Mouse (Mus musculus): ENCODE measurements around the gene Snx14. TPM values are rescaled to one million over a fixed set of nuclear protein-coding genes. Genes with fewer than 3 reads are reported as not detected.

Snx14 gene
- polyA plus RNA-seq, 1 experiment from 2014 or later = 35.5 TPM

DNA sequence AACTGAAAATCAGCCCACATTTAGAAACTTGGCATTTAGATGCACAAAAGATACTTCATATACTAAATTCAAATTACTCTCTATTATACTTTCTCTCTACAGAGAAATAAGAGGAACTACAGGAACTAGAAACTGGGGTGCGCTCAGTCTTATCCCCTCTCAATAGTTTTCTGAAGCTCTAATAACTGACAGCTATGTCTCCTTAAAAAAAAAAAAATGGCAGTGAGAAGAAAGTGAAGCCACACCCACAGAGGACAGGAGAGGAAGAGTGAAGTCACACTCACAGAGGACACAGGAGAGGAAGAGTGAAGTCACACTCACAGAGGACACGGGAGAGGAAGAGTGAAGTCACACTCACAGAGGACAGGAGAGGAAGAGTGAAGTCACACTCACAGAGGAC lies 14.4 kb downstream of the Snx14 start:
- WGBS (ENCODE audit: missing documents) = 72% methylated on average over 2 of the region's 2 CpGs
- H3K4me3 ChIP-seq (ENCODE audit: inconsistent target) = no peak overlapping the region
- peaks cover 4% of the 10 kb centered on the region; the same call in 1 of the 2 replicates for H3K79me2 ChIP-seq (ENCODE audit: inconsistent target)
- H3K36me3 ChIP-seq (ENCODE audit: inconsistent target) = 0 out of 2 replicates have a peak, but pooled peaks cover 9% of the 10 kb centered on the region
- H3K27ac ChIP-seq = no peak overlapping the region

DNA sequence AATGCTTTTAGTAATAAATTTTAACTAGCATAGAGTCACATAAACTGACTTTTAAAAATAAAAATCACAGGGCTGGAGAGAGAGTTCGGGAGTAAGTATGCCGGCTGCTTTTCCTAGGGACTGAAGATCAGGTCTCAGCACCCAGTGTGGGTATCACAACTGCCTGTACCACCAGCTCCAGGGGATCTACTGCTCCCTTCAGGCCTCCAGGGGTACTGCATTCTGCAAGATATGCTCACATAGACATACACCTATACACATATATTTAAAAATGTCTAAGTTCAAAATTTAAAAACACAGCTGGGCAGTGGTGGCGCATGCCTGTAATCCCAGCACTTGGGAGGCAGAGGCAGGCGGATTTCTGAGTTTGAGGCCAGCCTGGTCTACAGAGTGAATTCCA lies 16.3 kb downstream of the Snx14 start:
- Histone ChIP-seq H3K36me3 (ENCODE audit: inconsistent target) (peaks cover 18% of the 10 kb centered on the region), H3K4me3 (ENCODE audit: inconsistent target) (no peak overlapping the region), H3K79me2 (ENCODE audit: inconsistent target) (no peaks in the 10 kb centered on the region), H3K27ac (no peak overlapping the region)
- WGBS (ENCODE audit: missing documents) = 93% methylated on average over 4 of the region's 4 CpGs

DNA sequence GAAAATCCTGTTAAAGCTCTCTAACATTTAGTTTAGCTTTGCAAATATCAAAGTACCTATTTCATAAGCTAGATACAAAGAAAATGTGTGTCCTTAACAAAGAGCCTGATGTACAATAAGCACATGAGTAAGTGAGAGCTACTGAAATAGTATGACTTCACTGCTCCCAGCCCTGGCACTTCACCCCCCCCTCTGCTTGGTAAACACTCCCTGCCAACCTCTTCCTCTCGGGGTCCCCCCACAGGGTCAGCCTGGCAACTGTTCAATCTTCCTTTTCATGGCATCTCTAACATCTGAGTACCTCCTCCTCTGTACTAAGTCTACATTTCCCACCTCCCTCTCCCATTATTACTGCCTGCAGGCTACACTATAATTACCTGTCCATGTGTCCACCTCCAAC lies 22.0 kb downstream of the Snx14 start:
- no peak overlapping the region for H3K4me3 ChIP-seq (ENCODE audit: inconsistent target)
- H3K27ac ChIP-seq = no peak overlapping the region
- 60% methylated on average over 1 of the region's 1 CpGs for WGBS (ENCODE audit: missing documents)
- H3K36me3 ChIP-seq (ENCODE audit: inconsistent target) = peaks cover 18% of the 10 kb centered on the region
- H3K79me2 ChIP-seq (ENCODE audit: inconsistent target) = no peaks in the 10 kb centered on the region

DNA sequence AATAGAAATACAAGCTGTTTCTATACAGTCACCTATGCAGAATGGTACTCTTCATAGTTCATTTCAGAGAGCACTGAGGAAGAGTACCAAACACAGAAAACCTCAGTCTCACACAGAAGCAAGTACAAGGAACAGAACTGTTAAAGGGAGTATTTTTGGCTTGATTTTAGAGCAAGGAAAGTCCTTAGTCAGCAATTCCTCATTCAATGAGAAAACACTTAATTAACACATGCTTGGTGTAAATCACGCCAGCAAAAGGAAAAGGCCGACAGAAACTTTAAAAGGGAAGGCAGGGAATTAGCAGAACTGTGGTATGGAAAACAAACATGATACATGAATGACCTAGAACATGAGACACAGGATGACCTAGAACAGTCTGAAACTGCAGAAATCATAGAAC lies 28.8 kb downstream of the Snx14 start:
- Histone ChIP-seq H3K27ac (no peak overlapping the region), H3K4me3 (ENCODE audit: inconsistent target) (no peak overlapping the region), H3K36me3 (ENCODE audit: inconsistent target) (no peaks in the 10 kb centered on the region), H3K79me2 (ENCODE audit: inconsistent target) (no peaks in the 10 kb centered on the region)
- WGBS (ENCODE audit: missing documents) = 96% methylated on average over 2 of the region's 2 CpGs

DNA sequence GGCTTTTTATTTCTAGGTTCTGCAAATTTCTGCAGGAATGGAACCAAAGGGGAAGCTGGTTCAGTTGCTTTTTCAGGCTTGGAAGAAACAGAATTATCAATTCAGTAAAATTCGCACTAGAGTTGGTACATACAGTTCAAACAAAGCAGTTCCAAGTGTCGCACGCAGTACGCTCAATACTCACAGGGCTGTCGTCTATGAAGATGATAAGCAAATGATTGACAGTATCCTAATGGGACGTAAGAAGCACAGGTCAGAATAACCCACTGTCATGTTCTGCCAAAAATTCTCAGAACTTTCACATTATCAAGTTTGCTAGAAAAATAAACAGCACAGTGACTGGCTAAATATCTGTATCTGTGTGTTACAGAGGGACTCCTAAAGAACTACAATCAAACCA lies 34.2 kb downstream of the Snx14 start:
- 83% methylated on average over 6 of the region's 6 CpGs for WGBS (ENCODE audit: missing documents)
- 0 out of 2 replicates have a peak, but pooled peaks cover 8% of the 10 kb centered on the region for H3K36me3 ChIP-seq (ENCODE audit: inconsistent target)
- H3K4me3 ChIP-seq (ENCODE audit: inconsistent target) = no peak overlapping the region
- no peak overlapping the region for H3K27ac ChIP-seq
- no peaks in the 10 kb centered on the region for H3K79me2 ChIP-seq (ENCODE audit: inconsistent target)

DNA sequence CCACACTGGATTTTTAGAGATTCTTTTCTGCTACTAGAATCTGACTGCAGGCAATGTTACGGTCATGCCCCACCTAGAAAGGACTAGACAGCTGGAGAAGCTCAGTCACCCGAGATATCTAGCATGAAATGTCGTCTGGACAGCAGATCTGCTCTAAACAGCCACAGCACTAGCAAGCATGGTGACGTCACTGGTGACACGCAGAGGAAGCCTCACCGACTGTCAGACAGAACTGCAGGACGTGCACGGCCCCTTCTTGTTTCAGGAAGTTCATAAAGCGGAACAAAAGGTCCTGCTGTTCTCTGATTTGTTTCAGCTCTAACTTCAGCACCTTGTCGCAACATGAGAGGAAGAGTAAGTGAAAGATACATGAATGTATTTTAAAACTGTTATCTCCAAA lies 34.7 kb downstream of the Snx14 start:
- no peak overlapping the region for H3K27ac ChIP-seq
- no peaks in the 10 kb centered on the region for H3K79me2 ChIP-seq (ENCODE audit: inconsistent target)
- 0 out of 2 replicates have a peak, but pooled peaks cover 8% of the 10 kb centered on the region for H3K36me3 ChIP-seq (ENCODE audit: inconsistent target)
- H3K4me3 ChIP-seq (ENCODE audit: inconsistent target) = no peak overlapping the region
- WGBS (ENCODE audit: missing documents) = 28% methylated on average over 10 of the region's 10 CpGs

DNA sequence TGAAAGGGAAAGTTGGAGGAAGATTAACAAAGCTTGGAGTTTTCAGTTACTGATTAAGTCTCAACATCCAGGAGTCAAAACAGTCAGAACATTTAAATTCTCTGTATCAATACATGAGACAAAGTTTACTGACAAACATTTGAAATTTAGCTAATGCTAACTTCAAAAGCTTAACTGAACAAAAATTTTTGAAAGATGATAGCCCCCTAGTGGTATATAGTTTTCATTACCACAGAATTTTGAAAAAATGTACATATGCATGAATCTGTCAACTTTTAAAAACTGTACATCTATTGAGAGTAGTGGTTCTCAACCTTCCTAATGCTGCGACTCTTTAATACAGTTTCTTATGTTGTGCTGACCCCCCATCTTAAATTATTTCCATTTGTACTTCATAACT lies 40.3 kb downstream of the Snx14 start:
- 0 out of 2 replicates have a peak, but pooled peaks cover 14% of the 10 kb centered on the region for H3K36me3 ChIP-seq (ENCODE audit: inconsistent target)
- WGBS (ENCODE audit: missing documents) = 70% methylated on average over 1 of the region's 1 CpGs
- no peaks in the 10 kb centered on the region for H3K79me2 ChIP-seq (ENCODE audit: inconsistent target)
- H3K27ac ChIP-seq = no peak overlapping the region
- H3K4me3 ChIP-seq (ENCODE audit: inconsistent target) = no peak overlapping the region

DNA sequence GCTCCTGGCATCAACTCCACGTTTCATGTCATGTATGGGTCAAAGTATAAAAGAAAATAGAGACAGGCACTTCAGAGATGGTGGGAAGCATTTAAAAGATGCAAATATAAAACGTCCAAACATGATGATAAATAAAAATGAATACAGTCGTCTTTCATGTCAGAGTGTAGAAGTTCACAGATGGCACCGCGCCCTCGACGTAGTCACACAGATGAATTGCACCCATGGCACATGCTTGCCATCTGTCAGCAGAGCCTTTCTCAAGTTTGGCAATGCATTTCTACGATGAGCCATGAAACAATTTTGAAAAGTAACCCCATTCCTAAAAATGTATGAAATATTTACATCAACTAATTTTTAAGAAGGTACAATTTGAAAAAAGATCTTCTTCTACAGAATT lies 43.9 kb downstream of the Snx14 start:
- H3K79me2 ChIP-seq (ENCODE audit: inconsistent target) = no peaks in the 10 kb centered on the region
- H3K36me3 ChIP-seq (ENCODE audit: inconsistent target) = 0 out of 2 replicates have a peak, but pooled peaks cover 16% of the 10 kb centered on the region
- WGBS (ENCODE audit: missing documents) = 95% methylated on average over 7 of the region's 8 CpGs
- no peak overlapping the region for H3K4me3 ChIP-seq (ENCODE audit: inconsistent target)
- no peak overlapping the region for H3K27ac ChIP-seq

DNA sequence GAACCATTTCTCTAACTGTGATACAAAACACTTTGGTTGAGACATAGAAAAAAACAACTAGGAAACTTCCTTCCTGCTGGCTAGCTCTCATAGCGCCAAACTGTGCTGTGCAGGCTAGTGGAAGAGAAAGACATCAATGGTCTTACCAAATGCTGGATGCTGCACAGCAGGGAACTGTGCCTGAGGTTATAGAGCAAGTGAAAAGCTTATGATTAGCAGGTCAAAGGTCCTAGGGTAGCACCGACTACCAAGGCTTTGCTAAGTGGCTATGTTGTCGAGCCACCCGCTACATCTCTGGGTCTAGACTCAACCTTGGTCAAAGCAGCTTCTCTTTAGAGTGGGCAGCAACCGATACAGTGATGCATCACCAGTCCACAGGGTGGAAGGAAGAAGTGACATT lies 49.9 kb downstream of the Snx14 start:
- Histone ChIP-seq H3K79me2 (ENCODE audit: inconsistent target) (no peaks in the 10 kb centered on the region), H3K27ac (no peak overlapping the region), H3K36me3 (ENCODE audit: inconsistent target) (peaks cover 40% of the 10 kb centered on the region), H3K4me3 (ENCODE audit: inconsistent target) (no peak overlapping the region)
- WGBS (ENCODE audit: missing documents) = 87% methylated on average over 5 of the region's 5 CpGs

DNA sequence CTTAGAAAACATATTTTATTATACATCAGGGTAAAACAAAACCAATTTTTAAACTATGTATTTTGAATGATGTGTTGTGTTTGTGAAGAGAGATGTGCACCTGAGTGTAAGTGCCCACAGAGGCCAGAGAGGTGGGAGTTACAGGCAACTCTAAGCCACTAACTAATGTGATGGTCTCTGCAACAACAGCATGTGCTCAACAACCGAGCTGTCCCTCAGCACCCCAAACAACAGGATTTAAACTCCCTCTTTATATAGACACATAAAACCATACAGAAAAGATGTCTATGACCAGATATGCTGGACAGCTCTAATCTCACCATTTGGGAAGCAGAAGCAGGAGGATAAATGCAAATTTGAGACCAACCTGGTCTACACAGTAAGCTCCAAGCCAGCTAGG lies 58.2 kb downstream of the Snx14 start:
- peaks cover 31% of the 10 kb centered on the region for H3K36me3 ChIP-seq (ENCODE audit: inconsistent target)

DNA sequence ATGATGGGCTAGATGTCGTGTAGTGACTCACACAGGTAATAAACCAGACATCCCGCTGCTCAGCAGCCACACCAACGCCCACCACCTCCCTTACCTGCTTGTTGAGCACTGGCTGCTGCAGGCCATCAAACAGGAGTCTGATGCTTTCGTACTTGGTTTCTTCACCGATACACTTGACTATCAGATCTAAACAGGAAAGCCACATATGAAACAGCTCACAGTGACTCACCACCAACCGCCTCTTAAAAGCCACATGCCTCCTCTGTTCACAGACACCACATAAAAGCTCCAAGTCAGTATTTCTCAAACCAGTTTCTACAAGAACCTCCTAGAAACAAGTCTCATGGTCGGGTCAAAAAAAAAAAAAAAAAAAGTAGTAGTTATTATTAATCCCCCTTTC lies 58.7 kb downstream of the Snx14 start:
- peaks cover 26% of the 10 kb centered on the region for H3K36me3 ChIP-seq (ENCODE audit: inconsistent target)
- H3K4me3 ChIP-seq (ENCODE audit: inconsistent target) = no peak overlapping the region
- no peaks in the 10 kb centered on the region for H3K79me2 ChIP-seq (ENCODE audit: inconsistent target)
- WGBS (ENCODE audit: missing documents) = 9% methylated on average over 7 of the region's 7 CpGs
- H3K27ac ChIP-seq = no peak overlapping the region

More for the DNA sequence above, 58.2 kb downstream of the Snx14 start:
- Histone ChIP-seq H3K27ac (no peak overlapping the region), H3K79me2 (ENCODE audit: inconsistent target) (no peaks in the 10 kb centered on the region), H3K4me3 (ENCODE audit: inconsistent target) (no peak overlapping the region)
- WGBS (ENCODE audit: missing documents) = 67% methylated on average over 1 of the region's 1 CpGs

DNA sequence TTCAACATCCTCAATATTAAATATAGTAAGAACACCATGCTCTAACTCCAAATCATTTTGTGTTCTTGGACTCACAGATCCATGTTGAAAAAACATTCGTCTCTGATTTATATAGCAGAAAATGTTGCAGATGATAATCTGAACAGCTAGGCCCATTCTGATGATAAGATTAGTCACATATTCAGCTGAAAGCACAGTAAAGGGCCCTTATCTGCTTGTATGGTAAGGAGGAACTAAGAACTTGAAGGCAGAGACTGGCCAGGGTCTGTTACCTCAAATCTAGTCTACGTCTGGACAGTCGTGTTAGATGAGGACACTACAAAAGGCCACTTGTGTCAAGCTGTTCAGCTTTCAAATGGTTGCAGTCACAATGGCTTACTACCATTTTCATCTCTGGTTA lies 59.7 kb downstream of the Snx14 start:
- WGBS (ENCODE audit: missing documents) = 44% methylated on average over 3 of the region's 3 CpGs
- Histone ChIP-seq H3K4me3 (ENCODE audit: inconsistent target) (no peak overlapping the region), H3K36me3 (ENCODE audit: inconsistent target) (peaks cover 23% of the 10 kb centered on the region), H3K27ac (no peak overlapping the region), H3K79me2 (ENCODE audit: inconsistent target) (no peaks in the 10 kb centered on the region)

DNA sequence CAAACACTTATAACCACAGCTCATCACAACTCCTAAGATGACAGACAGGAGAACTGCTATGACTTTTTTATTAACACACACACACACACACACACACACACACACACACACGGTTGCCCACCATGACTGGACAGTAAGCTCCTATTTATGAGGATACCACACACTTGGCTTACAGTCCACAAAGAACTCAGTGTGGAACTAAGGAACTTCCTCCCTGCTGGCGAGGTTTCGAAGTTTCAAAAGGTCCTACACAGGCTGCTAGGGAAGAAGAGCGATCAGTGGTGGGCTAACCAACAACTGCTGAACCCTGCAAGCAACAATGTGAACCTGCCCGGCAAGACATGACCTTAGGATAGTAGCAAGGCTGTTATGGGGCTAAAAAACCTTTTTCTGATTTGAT lies 61.3 kb downstream of the Snx14 start:
- H3K79me2 ChIP-seq (ENCODE audit: inconsistent target) = no peaks in the 10 kb centered on the region

DNA sequence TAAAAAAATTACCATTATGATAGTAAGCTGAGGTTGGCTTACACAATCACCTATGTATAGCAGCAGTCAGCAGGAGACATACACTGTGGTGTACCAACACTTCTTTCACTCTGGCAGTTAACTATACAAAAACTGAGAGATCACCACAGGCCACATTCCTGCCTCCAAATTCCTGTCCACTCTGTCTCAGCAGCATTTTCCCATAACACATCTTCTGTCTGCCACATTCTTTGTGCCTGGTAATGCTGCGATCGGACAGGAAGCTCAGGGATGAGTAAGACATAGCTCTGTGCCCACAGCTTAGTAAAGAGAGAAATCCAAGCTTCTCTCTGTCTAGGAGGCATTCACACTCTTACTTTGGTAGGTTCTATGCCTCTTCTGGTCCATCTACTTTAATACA lies 65.8 kb downstream of the Snx14 start:
- Histone ChIP-seq H3K4me3 (ENCODE audit: inconsistent target) (no peak overlapping the region), H3K27ac (no peak overlapping the region), H3K36me3 (ENCODE audit: inconsistent target) (no peaks in the 10 kb centered on the region), H3K79me2 (ENCODE audit: inconsistent target) (no peaks in the 10 kb centered on the region)
- WGBS (ENCODE audit: missing documents) = 70% methylated on average over 2 of the region's 2 CpGs

More for the DNA sequence above, 61.3 kb downstream of the Snx14 start:
- no peak overlapping the region for H3K4me3 ChIP-seq (ENCODE audit: inconsistent target)
- WGBS (ENCODE audit: missing documents) = 5% methylated on average over 5 of the region's 5 CpGs
- no peak overlapping the region for H3K27ac ChIP-seq
- H3K36me3 ChIP-seq (ENCODE audit: inconsistent target) = peaks cover 12% of the 10 kb centered on the region; the same call in 1 of the 2 replicates

DNA sequence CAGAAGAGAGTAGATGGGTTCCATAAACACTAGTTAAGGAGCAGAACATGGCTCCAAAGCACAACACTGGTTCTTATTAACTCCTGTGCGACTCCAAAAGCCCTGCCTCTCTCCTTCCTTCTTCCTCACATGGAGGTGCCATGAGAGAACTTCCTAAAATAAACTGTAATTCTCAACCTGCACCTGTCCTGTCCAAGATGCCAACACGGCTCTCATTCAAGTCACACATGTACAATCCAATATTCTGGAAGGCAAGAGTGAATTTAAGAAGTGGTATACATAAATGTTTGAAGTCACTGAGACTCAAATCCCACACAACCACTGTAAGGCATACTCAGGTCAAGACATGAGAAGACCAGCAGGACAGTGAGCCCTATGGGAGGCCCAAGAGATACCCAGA lies 67.6 kb downstream of the Snx14 start:
- Histone ChIP-seq H3K4me3 (ENCODE audit: inconsistent target) (no peak overlapping the region), H3K27ac (no peak overlapping the region), H3K36me3 (ENCODE audit: inconsistent target) (no peaks in the 10 kb centered on the region), H3K79me2 (ENCODE audit: inconsistent target) (no peaks in the 10 kb centered on the region)
- WGBS (ENCODE audit: missing documents) = 90% methylated on average over 2 of the region's 2 CpGs

DNA sequence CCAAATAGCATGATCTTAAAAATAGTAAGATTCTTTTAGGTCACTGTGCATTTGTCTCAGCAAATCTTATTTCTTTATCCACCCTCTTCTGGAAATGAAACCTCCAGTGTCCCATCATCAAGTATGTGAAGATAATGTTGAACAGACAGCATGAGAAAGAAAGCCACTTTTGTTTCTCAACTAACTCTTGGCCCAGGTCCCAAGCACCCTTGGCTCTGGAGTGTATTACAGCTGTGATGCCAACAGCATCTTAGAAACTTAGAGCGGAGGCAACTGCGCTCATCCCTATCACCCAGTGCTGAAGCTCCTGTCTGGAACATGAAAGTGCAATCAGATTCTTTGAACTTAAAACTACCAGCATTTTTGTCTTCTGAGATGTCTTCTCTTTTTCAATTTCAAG lies 69.1 kb downstream of the Snx14 start:
- Histone ChIP-seq H3K4me3 (ENCODE audit: inconsistent target) (no peak overlapping the region), H3K36me3 (ENCODE audit: inconsistent target) (no peaks in the 10 kb centered on the region), H3K79me2 (ENCODE audit: inconsistent target) (no peaks in the 10 kb centered on the region), H3K27ac (no peak overlapping the region)
- 100% methylated on average over 2 of the region's 2 CpGs for WGBS (ENCODE audit: missing documents)

Data from macrophage (primary cell).